Mouse (Mus musculus) inflammation-experienced regulatory T-cells, adult 6 months (primary cell): ENCODE results near the gene Stxbp1. TPM values are rescaled to one million over a fixed set of nuclear protein-coding genes. Genes with fewer than 3 reads are reported as not detected.

ENCODE experiments used
- ATAC-seq: one replicate; pipeline ENCODE4 v1.8.0; 2017
- polyA plus RNA-seq, 3 experiments: library from polyadenylated mRNA; unstranded; fragments of 100-300 nt; shearing (Covaris generic); gene quantifications; one replicate each; pipeline ENCODE4 v1.2.1; 2017

Stxbp1 gene
- polyA plus RNA-seq = 1 to 10 TPM; 2.3 to 6.1 (median 5.0) TPM

DNA sequence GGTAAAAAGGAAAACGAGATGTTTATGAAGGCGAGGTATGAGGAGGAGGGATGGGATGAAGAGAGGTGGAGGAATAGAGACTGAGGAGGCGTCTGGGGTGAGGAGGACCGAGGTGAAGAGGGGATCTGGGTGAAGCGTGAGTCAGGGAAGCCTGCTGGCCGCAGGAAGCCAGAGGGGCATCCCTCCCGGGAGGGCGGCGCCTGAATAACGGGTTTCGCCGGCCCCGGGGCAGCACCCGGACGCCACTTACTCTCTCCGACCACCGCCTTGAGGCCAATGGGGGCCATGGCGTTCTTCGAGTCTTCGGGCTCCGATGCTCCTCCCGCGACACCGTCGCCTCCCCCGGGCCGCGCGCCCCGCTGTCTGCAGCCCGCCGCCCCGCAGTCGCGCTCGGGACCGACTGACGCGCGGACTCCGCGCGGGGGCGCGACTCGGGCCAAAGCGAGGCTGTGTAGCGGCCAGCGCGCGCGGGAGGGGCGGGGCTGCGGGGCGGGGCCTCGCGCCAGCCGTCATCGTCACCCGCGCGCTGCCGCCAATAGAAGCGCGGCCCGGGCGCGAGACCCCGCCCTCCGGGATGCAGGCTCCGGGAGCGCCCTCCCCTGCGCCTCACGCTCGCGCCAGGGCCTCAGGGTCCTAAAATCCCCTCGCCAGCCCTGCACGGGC, at the start of gene Stxbp1:
Gene Stxbp1 (minus strand): TSS at position 441 of the 663 bp plus-strand sequence.
- peak; percentile 79 for ATAC-seq

DNA sequence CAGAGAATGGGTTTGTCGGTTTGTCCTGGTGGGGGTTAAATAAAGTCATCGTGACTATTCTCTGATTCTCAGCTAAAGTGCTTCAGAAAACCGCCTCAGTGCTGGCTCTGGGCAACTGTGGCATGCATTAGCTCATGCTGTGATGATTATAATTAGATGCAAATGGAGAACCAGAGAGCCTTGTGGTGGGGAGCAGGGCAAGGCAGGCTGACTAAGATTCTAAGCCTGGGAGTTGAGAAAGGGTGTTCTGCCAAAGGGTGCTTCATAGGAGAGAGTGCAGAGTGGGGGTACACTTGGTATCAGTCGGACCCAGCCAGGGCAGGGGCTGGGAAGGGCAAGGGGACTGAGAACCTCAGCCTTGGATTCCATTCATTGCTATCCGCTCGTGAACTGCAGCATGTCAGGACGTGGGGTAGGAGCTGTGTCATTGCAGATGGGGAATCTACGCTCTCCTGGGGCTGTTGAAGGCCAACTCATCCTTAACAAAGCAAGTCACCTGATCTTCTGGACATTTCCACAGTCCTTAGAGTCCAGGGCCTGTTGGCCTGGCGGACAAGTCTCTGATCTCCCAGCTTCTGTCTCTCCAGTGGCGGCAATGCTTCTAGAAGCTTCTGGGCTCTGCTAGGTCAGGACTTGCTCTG, 49.6 kb upstream of the Stxbp1 start:
- no peak for ATAC-seq

DNA sequence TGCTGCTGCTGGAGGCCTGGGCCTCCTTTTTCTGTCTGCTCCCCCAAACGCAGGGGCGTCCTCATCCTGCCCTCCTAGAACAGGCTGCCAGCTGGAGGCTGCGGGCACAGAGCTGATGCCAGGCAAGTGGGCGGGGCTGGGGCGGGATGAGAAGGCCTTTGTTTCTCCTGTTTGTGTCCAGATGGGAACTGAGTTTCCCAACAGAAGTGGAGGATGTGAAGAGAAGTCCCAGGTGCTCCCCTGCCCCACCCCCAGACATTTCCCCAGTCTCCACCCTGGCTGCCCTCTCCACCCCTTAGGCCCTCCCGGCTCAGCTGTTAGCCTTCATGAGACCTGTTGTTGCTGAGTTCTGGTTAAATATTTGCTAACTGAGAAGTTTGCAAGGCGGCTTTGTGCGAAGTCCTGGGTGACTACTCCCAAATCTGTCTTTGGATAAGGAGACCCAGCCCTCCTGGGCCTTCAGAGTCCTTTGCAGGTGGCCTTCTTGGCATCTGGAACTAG, 48.6 kb upstream of the Stxbp1 start:
- ATAC-seq = no peak

DNA sequence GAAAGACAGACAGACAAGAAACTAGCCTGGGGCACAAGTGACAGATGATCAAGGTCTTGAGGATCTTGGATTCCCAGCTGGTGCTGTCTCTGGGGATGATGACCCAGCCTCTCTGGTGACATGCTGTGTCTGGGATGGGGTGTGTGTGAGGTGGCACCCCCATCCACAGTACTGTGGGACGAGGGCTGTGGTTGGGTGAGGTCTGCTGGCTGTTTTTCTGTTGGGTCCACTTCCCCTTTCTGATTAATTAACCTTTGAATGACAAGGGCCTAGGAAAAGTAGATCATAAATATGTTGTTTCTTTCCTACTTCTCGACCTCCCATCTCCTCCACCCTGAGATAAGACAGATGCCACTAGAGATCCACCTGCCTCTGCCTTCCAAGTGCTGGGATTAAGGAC, 47.1 kb upstream of the Stxbp1 start:
- no peak for ATAC-seq

GRCm38 (mm10) chr2:32892490-32892889, 45.4 kb upstream of the Stxbp1 start:
- no peak for ATAC-seq

DNA sequence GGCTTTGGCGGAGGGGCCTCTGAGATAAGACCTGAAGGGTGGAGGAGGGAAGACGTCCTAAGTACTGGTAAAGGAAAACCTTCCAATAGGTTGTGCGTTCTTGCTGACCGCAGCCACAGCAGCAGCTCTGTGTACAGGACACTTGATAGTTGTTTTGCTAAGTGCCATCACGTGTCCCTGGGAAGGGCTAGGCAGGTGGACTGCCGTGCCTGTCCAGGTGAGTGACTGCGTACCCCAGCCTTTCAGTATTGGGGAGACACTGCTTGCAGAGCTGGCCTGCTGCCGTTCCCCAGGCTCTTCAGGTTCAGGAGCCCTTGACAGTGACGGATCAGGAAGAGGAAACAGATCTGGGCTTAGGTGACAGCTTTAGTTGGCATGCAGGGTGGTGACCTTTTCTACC, 44.2 kb upstream of the Stxbp1 start:
- no peak for ATAC-seq

DNA sequence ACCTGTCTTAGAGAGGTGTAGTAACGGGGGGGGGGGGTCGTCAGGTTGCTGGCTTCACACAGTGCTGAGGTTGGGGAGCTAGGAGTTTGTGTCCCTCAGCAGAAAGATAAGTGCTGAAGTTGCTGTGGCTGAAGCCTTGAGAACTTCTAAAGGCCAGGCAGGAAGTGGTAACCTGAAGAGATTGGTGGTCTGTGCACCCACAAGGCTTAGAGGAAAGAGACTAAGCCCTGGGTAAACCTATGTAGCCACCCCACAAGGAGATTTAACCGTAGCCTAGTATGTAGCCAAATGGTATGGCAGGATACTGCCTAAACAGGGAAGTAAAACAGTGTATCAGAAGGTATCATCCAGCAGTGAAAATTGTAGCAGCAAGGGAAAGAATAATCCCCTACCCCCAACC, 43.2 kb upstream of the Stxbp1 start:
- peak; percentile 38 for ATAC-seq

DNA sequence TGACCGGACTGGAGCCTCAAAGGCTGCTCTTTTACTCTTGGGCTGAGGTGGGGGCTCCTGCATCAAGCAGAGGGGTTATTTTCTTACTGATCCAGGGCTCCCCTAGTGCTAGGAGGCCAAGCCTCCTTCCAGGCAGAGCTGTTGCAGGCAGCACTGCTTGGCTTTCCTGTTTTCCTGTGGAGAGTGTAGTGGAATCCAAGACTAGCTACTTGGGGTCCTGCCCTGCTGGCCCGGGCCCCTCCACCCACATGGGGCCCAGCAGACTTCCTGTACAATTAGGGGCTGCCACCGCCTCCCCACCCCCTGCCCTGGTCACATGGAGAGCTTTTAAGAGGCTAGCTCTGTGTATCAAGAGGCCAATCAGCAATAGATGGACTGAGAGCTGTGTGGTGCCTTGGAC, 41.5 kb upstream of the Stxbp1 start:
- no peak for ATAC-seq

- no peak for ATAC-seq
Observed at GRCm38 (mm10) chr2:32888029-32888428, 41.0 kb upstream of the Stxbp1 start.

- ATAC-seq = no peak
Observed at GRCm38 (mm10) chr2:32884745-32885144, 37.7 kb upstream of the Stxbp1 start.

DNA sequence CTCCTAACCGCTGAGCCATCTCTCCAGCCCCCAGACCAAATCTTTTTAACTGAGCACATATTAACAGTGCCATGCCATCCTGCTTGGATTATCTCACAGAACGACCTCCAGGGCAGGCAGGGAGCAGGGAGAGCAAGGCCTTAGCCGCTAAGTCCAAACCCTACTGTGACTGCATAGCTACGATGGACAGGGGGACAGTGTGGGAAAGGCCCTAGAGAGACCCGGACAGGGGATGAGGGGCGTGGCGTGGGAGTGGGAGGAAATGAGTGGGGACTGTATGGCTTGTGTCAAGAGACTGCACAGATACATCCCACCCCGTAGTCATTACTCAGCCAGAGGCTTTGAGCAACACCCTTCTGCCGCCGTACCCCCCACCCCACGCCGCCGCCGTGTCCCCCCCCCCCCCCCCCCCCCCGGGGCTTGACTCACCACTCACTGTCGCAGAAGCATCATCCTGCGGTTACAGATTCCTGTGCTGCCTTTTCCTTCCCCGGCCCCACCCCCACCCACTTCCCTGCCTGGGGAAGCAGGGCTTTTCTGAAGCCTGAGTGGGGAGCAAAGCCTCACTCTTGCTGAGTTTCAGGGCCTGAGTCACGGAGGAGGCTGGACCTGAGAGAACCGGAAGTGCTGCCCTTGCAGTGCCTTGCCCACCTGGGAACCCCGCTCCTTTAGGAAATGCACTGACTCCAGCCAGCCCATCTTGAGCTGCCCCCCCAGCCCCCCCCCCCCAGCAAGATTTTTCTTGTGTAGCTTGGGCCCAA, 35.4 kb upstream of the Stxbp1 start:
- peak; percentile 53 for ATAC-seq

DNA sequence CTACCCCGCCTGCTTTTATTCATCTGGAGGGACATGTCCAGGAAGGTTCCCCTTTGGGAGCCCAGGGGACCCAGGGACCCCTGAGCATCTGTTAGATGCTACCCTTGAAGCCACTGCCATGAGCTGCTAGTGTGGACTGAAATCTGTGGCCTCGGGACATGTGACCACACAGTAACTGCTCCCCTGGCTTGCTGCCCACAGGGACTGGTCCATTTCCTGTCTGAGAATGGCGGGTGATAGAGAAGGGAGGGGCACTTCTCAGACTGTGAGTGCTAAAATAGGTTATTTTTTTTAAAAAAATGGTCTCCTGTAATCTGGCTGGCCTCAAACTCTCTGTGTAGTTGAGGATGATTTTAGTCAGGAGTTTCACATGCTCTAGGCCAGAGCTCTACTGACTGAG, 34.7 kb upstream of the Stxbp1 start:
- ATAC-seq = peak; percentile 60

DNA sequence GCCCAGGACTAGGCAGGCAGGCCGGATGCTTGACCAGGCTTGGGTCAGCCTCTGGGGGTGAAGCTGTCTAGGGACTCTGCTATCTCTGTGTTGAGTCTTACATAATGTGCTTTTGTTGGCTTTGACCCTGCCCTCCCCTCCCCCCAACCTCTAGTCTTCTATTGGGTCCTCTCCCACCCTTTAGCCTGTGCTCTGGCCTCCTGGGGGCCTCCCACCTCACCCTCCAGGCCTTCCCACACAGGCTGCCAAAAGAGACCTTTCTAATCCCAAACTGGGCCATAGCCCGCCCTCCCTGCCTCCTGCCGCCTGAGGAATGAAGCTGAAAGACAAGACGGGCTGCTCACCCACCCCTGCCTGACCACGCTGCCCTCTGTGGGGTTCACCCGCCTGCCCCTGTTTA, 34.0 kb upstream of the Stxbp1 start:
- no peak for ATAC-seq

DNA sequence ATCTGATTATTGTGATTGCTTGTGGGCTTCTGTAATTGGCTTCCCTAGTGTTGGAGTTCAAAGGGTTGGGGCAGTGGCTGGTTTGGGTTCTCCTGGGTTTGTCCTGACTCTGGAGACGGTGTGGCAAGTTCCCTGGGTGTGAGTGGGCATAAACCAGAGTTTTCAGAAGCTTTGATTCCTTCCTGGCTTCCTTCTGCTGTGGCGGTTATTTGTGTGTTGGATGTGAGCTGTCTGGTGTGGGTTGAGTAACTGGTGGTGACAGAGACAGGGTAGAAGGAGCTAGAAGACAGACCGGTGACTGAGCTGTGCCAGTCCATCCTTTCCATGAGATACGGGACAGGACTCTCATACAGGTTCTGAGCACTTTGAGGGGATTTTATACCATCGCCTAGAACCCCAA, 32.5 kb upstream of the Stxbp1 start:
- ATAC-seq = no peak

- no peak for ATAC-seq
Observed at GRCm38 (mm10) chr2:32878396-32878795, 31.4 kb upstream of the Stxbp1 start.

DNA sequence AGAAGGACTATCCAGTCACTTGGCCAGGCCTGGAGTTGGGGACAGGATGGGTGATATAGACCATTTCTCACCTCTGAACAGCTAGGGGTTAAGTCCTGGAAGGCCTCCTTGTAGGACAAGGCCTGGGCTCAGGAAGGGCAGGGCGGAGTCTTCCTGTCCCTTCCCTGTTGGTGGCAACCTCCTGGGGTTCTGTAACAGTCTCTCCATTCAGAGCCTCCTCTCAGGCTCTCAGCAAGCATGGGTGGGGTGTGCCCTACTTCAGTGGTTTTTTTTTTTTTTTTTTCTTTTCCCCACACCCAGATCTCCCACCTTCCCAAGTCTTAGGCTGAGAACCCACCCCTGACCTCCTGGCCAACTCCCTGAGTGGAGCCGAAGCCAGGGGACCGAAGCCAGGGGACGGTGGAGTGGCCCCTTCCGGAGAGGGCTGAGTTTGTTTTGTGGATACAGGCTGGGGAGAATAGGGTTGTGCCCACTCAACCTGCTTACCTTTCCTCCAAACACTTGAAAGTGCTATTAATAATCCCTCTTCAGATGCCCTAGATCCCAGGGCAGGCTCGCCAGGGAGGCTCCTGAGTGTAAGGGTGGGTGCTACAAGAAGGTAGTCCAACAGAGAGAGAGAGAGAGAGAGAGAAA, 30.8 kb upstream of the Stxbp1 start:
- no peak for ATAC-seq

GRCm38 (mm10) chr2:32877303-32877702, 30.3 kb upstream of the Stxbp1 start:
- ATAC-seq = no peak

DNA sequence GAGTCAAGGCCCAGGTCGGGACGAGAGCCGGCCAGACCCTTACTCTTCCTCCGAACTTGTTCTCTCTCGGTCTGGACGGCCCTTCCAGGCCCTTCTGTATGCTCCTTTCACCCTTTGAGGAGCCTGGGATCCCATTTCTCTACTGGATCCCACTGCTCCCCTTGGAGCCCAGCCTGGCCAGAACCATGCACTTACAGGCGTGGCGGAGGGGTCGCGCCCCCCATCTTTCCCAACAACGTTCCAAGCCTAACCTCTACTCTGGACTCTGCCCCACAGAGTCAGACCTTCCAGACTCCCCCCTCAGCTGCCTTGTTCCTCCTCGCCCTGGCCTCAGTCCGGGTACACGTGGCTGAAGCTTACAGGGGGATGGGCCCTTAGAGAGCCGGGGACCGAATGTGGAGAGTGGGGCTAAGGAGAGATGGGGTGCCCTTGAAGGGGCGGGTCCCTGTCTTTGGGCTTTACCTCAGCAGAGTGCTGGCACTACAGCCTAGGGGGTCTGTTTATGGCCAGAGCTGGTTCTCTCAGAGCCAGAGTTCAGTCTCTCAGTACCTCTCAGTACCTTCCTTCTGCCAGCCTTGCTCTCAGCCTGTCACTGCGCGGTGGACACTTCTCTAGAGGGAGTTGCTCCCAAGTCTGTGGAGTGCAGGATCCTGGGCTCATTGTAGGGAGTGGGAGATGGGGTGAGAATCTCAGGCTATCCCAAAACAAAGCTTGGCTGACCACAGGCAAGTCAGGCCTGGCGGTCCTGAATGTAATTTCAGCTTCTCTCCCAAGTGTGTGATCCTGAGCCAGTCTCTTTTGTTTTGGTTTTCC, 29.7 kb upstream of the Stxbp1 start:
- no peak for ATAC-seq

DNA sequence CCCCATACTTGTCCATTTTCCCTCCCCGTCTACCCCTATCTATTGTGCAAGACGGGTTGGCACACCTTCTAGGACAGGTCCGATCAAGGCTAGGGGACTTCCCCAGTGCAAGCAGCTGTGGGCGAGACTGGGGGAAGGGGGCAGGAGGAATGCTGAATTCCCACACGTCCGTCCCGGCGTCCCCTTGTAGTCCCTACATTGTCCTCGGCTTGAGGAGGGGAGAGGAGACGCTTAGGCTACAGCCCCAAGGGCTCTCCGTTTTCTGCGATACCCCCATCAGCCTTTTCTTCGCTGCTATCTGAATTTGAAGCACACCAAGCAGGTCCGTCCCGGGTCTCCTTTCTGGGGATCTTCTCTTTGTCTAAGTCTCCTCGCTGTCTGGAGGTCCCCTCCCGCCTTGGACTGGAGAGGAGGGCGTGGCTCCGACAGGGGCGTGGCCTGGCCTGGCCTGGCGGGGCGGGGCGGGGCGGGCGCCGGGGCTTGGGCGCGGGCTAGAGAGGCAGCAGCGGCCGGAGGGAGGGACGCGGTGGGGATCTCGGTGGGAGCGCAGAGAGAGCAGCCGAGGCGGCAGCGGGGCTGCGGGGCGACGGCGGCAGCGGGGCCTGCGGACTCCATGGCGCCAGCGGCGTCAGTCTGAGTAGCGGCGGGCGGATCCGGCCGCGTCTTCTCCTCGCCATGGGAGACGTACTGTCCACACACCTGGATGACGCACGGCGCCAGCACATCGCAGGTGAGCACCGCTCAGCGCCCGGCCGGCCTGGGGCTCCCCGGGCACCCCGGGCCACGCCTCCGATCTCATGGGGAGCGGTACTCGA, 28.8 kb upstream of the Stxbp1 start, which contains the start of gene Fam129b:
Gene Fam129b (plus strand): TSS at position 440 of the 815 bp plus-strand sequence.
- ATAC-seq = peak; percentile 66

DNA sequence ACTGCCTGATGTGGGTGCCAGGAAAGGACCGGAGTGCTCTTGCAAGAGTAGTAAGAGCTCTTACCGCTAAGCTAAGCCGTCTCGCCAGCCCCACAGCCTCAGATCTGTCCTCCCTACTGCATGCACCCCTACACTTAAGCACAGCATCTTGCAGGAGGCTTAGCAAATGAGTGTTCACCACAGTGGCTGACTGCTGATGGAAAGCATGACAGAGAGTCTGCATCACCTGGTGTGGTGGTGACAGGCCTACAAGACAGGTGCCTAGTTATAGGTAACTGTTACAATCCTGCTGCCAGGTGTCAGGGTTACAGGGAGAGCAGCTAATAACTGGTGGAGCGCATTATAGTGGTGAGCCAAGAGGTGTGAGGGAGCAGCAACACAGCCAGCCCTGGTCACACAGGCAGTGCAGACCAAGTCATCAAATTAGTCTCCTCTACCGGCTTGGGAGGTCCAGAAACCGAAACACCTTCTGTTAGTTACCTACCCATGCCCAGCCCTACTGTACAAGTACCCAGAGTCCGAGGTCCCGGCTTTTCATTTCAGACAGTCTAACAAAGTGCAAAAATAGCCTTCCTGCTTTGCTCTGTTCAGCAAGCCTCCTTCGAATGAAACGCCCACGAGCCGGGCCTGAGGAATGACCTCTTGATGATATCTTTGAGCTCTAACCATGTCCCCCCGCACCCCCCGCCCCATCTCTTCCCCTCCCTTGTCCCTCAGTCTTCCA, 28.1 kb upstream of the Stxbp1 start:
- ATAC-seq = no peak

GRCm38 (mm10) chr2:32874070-32874469, 27.0 kb upstream of the Stxbp1 start:
- ATAC-seq = no peak
